Mouse (Mus musculus) limb, embryonic 15.5 days (tissue): Measurements from ENCODE around the gene Arhgap30. TPM values are rescaled to one million over a fixed set of nuclear protein-coding genes. Genes with fewer than 3 reads are reported as not detected.

ENCODE experiments used
- ATAC-seq: fragments of 200-750 bp; cut with Nextera tagmentation; 2 replicates; pipeline ENCODE4 v1.8.0; 2017; ENCODE audit warnings: low read depth, moderate TSS enrichment; ENCODE audit not compliant: insufficient number of reproducible peaks, low FRiP score, low TSS enrichment
- H3K27ac ChIP-seq: fragments of 300-500 bp; sonication (generic); 2 replicates; pipeline ENCODE4 v1.5.1; 2015; ENCODE audit warnings: moderate library complexity, mild to moderate bottlenecking, inconsistent platforms
- H3K27me3 ChIP-seq: fragments of 300-500 bp; sonication (generic); 2 replicates; pipeline ENCODE4 v1.6.1; 2015; ENCODE audit warnings: inconsistent platforms
- H3K36me3 ChIP-seq: fragments of 300-500 bp; sonication (generic); 2 replicates; pipeline ENCODE4 v1.6.1; 2015; ENCODE audit warnings: inconsistent platforms
- H3K4me1 ChIP-seq: fragments of 300-500 bp; sonication (generic); 2 replicates; pipeline ENCODE4 v1.6.1; 2015; ENCODE audit warnings: inconsistent platforms
- H3K4me2 ChIP-seq: fragments of 300-500 bp; sonication (generic); 2 replicates; pipeline ENCODE4 v1.6.1; 2015; ENCODE audit warnings: mild to moderate bottlenecking, inconsistent platforms
- H3K4me3 ChIP-seq: fragments of 300-500 bp; sonication (generic); 2 replicates; pipeline ENCODE4 v1.5.1; 2015; ENCODE audit warnings: mild to moderate bottlenecking, inconsistent platforms
- H3K9ac ChIP-seq: fragments of 300-500 bp; sonication (generic); 2 replicates; pipeline ENCODE4 v1.6.1; 2015; ENCODE audit warnings: inconsistent platforms
- H3K9me3 ChIP-seq: fragments of 300-500 bp; sonication (generic); 2 replicates; pipeline ENCODE4 v1.6.1; 2016; ENCODE audit warnings: inconsistent platforms
- WGBS: fragments of 180-500 bp; shearing (Covaris S2); methylation state at CpG from one replicate; pipeline ENCODE4 v1.1.7; 2015; 5-methylcytosine and 5-hydroxymethylcytosine counted together
- polyA plus RNA-seq: library from polyadenylated mRNA; unstranded; fragments of >200 nt; fragmentation: Nextera tagmentation; extraction: Ambion mirVana; gene quantifications from 2 replicates; pipeline ENCODE4 v1.2.1, GENCODE M21; 2015

Gene Arhgap30
- polyA plus RNA-seq: 2.9 and 3.2 TPM in 2 replicates

GRCm38 (mm10) chr1:171388376-171389102 lies at the start of gene Arhgap30:
Arhgap30 (plus strand) TSS chr1:171388954.
- ATAC-seq: no peak

GRCm38 (mm10) chr1:171342262-171343207 lies 46.2 kb upstream of the Arhgap30 start:
- Histone ChIP-seq H3K27ac (no peak overlapping the region), H3K36me3 (peaks cover 57% of the 10 kb centered on the region), H3K4me3 (no peak overlapping the region), H3K27me3 (no peaks in the 10 kb centered on the region), H3K9me3 (peaks cover 5% of the 10 kb centered on the region; the same call in 1 of the 2 replicates), H3K4me2 (no peak overlapping the region), H3K9ac (no peak overlapping the region), H3K4me1 (peaks cover 21% of the 10 kb centered on the region)
- ATAC-seq: no peak
- WGBS: 94% methylated on average over 16 of the region's 16 CpGs

More at GRCm38 (mm10) chr1:171388376-171389102, at the start of gene Arhgap30:
- 76% methylated on average over 15 of the region's 15 CpGs for WGBS
- Histone ChIP-seq H3K36me3 (no peaks in the 10 kb centered on the region), H3K4me3 (no peak within 1 kb of the TSS), H3K27me3 (peaks cover 6% of the 10 kb centered on the region; the same call in 1 of the 2 replicates), H3K4me1 (0 out of 2 replicates have a peak, but pooled peaks cover 5% of the 10 kb centered on the region), H3K9me3 (no peaks in the 10 kb centered on the region), H3K27ac (no peak within 1 kb of the TSS), H3K9ac (no peak within 1 kb of the TSS), H3K4me2 (no peak within 1 kb of the TSS)

GRCm38 (mm10) chr1:171343922-171344677 lies 44.7 kb upstream of the Arhgap30 start:
- Histone ChIP-seq H3K4me2 (peak overlapping the region; percentile 71), H3K4me1 (peaks cover 24% of the 10 kb centered on the region), H3K36me3 (peaks cover 48% of the 10 kb centered on the region), H3K9ac (no peak overlapping the region), H3K27me3 (no peaks in the 10 kb centered on the region), H3K9me3 (peaks cover 5% of the 10 kb centered on the region; the same call in 1 of the 2 replicates), H3K27ac (no peak overlapping the region), H3K4me3 (peak overlapping the region; percentile 89; the same call in 1 of the 2 replicates)
- WGBS: 68% methylated on average over 9 of the region's 9 CpGs
- 0 out of 2 replicates have a peak, but pooled peaks have one; percentile 46 for ATAC-seq

- Histone ChIP-seq H3K9me3 (peaks cover 5% of the 10 kb centered on the region; the same call in 1 of the 2 replicates), H3K27me3 (no peaks in the 10 kb centered on the region), H3K4me2 (peak overlapping the region; percentile 71), H3K4me3 (peak overlapping the region; percentile 89), H3K4me1 (peaks cover 24% of the 10 kb centered on the region), H3K27ac (no peak overlapping the region), H3K9ac (peak overlapping the region; percentile 73; the same call in 1 of the 2 replicates), H3K36me3 (peaks cover 42% of the 10 kb centered on the region)
- WGBS: 72% methylated on average over 9 of the region's 9 CpGs
- no peak for ATAC-seq
Measured at GRCm38 (mm10) chr1:171344715-171345114, 44.0 kb upstream of the Arhgap30 start.

GRCm38 (mm10) chr1:171345225-171346094 lies 43.3 kb upstream of the Arhgap30 start, which contains the start of the genes Nit1 and Pfdn2:
Nit1 (minus strand) TSS chr1:171345646.
Pfdn2 (plus strand) TSS chr1:171345670.
- peak within 1 kb of the TSS; percentile 87 for H3K27ac ChIP-seq
- H3K4me2 ChIP-seq: peak within 1 kb of the TSS; percentile 71
- peak within 1 kb of the TSS; percentile 89 for H3K4me3 ChIP-seq
- H3K9me3 ChIP-seq: peaks cover 5% of the 10 kb centered on the region; the same call in 1 of the 2 replicates
- peak; percentile 88 for ATAC-seq
- peaks cover 35% of the 10 kb centered on the region for H3K36me3 ChIP-seq
- H3K9ac ChIP-seq: peak within 1 kb of the TSS; percentile 73
- no peaks in the 10 kb centered on the region for H3K27me3 ChIP-seq
- WGBS: 1% methylated on average over 53 of the region's 53 CpGs
- peaks cover 25% of the 10 kb centered on the region for H3K4me1 ChIP-seq

GRCm38 (mm10) chr1:171346095-171346450 lies 42.7 kb upstream of the Arhgap30 start:
- H3K4me1 ChIP-seq: peaks cover 28% of the 10 kb centered on the region
- H3K9me3 ChIP-seq: peaks cover 5% of the 10 kb centered on the region; the same call in 1 of the 2 replicates
- H3K36me3 ChIP-seq: peaks cover 28% of the 10 kb centered on the region
- no peak for ATAC-seq
- no peaks in the 10 kb centered on the region for H3K27me3 ChIP-seq
- peak overlapping the region; percentile 87; the same call in 1 of the 2 replicates for H3K27ac ChIP-seq
- H3K4me2 ChIP-seq: peak overlapping the region; percentile 71
- H3K4me3 ChIP-seq: peak overlapping the region; percentile 89
- peak overlapping the region; percentile 73 for H3K9ac ChIP-seq
- under 1% methylated on average over 14 of the region's 14 CpGs for WGBS

- peaks cover 5% of the 10 kb centered on the region; the same call in 1 of the 2 replicates for H3K9me3 ChIP-seq
- peaks cover 5% of the 10 kb centered on the region; the same call in 1 of the 2 replicates for H3K36me3 ChIP-seq
- no peak overlapping the region for H3K27ac ChIP-seq
- no peak overlapping the region for H3K4me3 ChIP-seq
- no peaks in the 10 kb centered on the region for H3K27me3 ChIP-seq
- H3K4me2 ChIP-seq: no peak overlapping the region
- WGBS: 94% methylated on average over 3 of the region's 3 CpGs
- H3K4me1 ChIP-seq: peaks cover 28% of the 10 kb centered on the region
- ATAC-seq: no peak
- no peak overlapping the region for H3K9ac ChIP-seq
Measured at GRCm38 (mm10) chr1:171348665-171349064, 40.1 kb upstream of the Arhgap30 start.

- Histone ChIP-seq H3K4me1 (peaks cover 23% of the 10 kb centered on the region), H3K4me2 (no peak overlapping the region), H3K36me3 (peaks cover 5% of the 10 kb centered on the region; the same call in 1 of the 2 replicates), H3K9me3 (peaks cover 5% of the 10 kb centered on the region; the same call in 1 of the 2 replicates), H3K9ac (no peak overlapping the region), H3K27ac (no peak overlapping the region), H3K27me3 (no peaks in the 10 kb centered on the region), H3K4me3 (no peak overlapping the region)
- ATAC-seq: no peak
- 91% methylated on average over 2 of the region's 2 CpGs for WGBS
Measured at GRCm38 (mm10) chr1:171349210-171349609, 39.5 kb upstream of the Arhgap30 start.

GRCm38 (mm10) chr1:171355812-171356340 lies 32.9 kb upstream of the Arhgap30 start:
- WGBS: 74% methylated on average over 5 of the region's 5 CpGs
- ATAC-seq: no peak
- H3K9ac ChIP-seq: no peak overlapping the region
- H3K4me1 ChIP-seq: peaks cover 10% of the 10 kb centered on the region
- peaks cover 24% of the 10 kb centered on the region for H3K36me3 ChIP-seq
- no peaks in the 10 kb centered on the region for H3K27me3 ChIP-seq
- H3K27ac ChIP-seq: no peak overlapping the region
- no peaks in the 10 kb centered on the region for H3K9me3 ChIP-seq
- no peak overlapping the region for H3K4me2 ChIP-seq
- H3K4me3 ChIP-seq: no peak overlapping the region

GRCm38 (mm10) chr1:171356814-171357213 lies 31.9 kb upstream of the Arhgap30 start:
- 84% methylated on average over 2 of the region's 2 CpGs for WGBS
- no peak overlapping the region for H3K4me2 ChIP-seq
- peaks cover 15% of the 10 kb centered on the region for H3K4me1 ChIP-seq
- H3K9me3 ChIP-seq: no peaks in the 10 kb centered on the region
- H3K9ac ChIP-seq: no peak overlapping the region
- no peak overlapping the region for H3K27ac ChIP-seq
- peaks cover 24% of the 10 kb centered on the region for H3K36me3 ChIP-seq
- no peak for ATAC-seq
- no peaks in the 10 kb centered on the region for H3K27me3 ChIP-seq
- no peak overlapping the region for H3K4me3 ChIP-seq
